Mouse (Mus musculus) intestine, embryonic 15.5 days (tissue): Measurements from ENCODE around the gene Mcoln2. TPM values are rescaled to one million over a fixed set of nuclear protein-coding genes. Genes with fewer than 3 reads are reported as not detected.
A peak's percentile ranks its signal among the peaks of the same experiment; 100 is the strongest.

Experiments used
- ATAC-seq: fragments of 200-750 bp; cut with Nextera tagmentation; 2 replicates; pipeline ENCODE4 v1.8.0; 2017; ENCODE audit warnings: moderate TSS enrichment, moderate library complexity
- H3K27ac ChIP-seq: fragments of 300-500 bp; sonication (generic); 2 replicates; pipeline ENCODE4 v1.5.1; 2015; ENCODE audit warnings: mild to moderate bottlenecking, inconsistent platforms
- H3K27me3 ChIP-seq: fragments of 300-500 bp; sonication (generic); replicated peaks from 2 replicates; pipeline ENCODE4 v1.6.1; 2015; ENCODE audit warnings: inconsistent platforms
- H3K36me3 ChIP-seq: fragments of 300-500 bp; sonication (generic); 2 replicates; pipeline ENCODE4 v1.6.1; 2015; ENCODE audit warnings: inconsistent platforms
- H3K4me1 ChIP-seq: fragments of 300-500 bp; sonication (generic); replicated peaks from 2 replicates; pipeline ENCODE4 v1.6.1; 2015; ENCODE audit warnings: inconsistent platforms
- H3K4me2 ChIP-seq: fragments of 300-500 bp; sonication (generic); replicated peaks from 2 replicates; pipeline ENCODE4 v1.6.1; 2015; ENCODE audit warnings: mild to moderate bottlenecking, inconsistent platforms
- H3K4me3 ChIP-seq: fragments of 300-500 bp; sonication (generic); replicated peaks from 2 replicates; pipeline ENCODE4 v1.5.1; 2015; ENCODE audit warnings: inconsistent platforms
- H3K9ac ChIP-seq: fragments of 300-500 bp; sonication (generic); 2 replicates; pipeline ENCODE4 v1.6.1; 2015; ENCODE audit warnings: inconsistent platforms
- H3K9me3 ChIP-seq: fragments of 300-500 bp; sonication (generic); 2 replicates; pipeline ENCODE4 v1.6.1; 2016; ENCODE audit warnings: inconsistent platforms
- WGBS: fragments of 180-500 bp; shearing (Covaris S2); methylation state at CpG from one replicate; pipeline ENCODE4 v1.1.7; 2015; 5-methylcytosine and 5-hydroxymethylcytosine counted together
- polyA plus RNA-seq: library from polyadenylated mRNA; unstranded; fragments of >200 nt; fragmentation: Nextera tagmentation; extraction: Ambion mirVana; gene quantifications from 2 replicates; pipeline ENCODE4 v1.2.1, GENCODE M21; 2015

Mcoln2 gene
- polyA plus RNA-seq, 1 experiment from 2014 or later: 8.3 TPM

DNA sequence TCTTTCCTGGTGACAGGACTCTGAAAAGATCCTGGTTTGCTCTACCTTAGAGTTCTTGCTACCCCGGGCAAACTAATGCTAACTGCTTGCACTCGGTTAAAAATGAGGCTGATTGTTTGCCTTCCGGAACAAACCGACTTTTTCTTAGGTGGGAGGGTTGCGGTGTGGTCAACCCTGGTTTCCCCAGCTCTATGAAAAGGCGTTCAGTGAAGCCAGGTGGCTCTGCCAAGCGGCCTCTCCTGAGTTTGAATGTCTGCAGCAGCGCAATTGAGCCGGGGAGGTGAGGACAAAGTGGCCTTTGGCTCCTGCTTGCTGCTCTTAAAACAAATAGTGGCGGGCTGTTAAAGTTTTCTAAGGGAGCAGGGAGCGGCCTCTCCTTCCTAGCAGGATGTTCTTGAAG is 927 bp downstream of the Mcoln2 start:
- Histone ChIP-seq H3K4me1 (no peaks in the 10 kb centered on the region; the same call in 1 of the 2 replicates), H3K27ac (peak overlapping the region; percentile 79), H3K9ac (peak overlapping the region; percentile 54), H3K36me3 (no peaks in the 10 kb centered on the region), H3K4me2 (peak overlapping the region; percentile 93), H3K9me3 (no peaks in the 10 kb centered on the region), H3K27me3 (no peaks in the 10 kb centered on the region), H3K4me3 (peak overlapping the region; percentile 48)
- 17% methylated on average over 11 of the region's 11 CpGs for WGBS
- peak; percentile 70 for ATAC-seq

DNA sequence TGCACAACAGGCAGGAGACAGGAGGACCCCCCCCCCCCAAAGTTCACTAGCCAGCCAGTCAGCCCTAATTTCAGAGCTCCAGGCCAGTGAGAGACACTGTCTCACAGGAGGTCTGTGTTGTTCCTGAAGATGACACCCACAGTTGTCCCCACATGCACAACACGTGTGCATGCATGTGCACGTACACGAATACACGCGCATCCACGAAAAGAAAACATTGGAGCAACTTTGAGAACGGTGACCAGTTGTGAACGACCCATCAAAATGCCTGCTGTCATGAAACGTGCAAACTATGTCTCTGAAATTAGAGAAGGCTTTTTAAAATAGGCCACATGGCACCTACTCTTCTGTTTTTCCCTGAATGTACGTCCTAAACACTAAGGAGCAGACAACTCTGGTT is 1.7 kb downstream of the Mcoln2 start:
- 94% methylated on average over 10 of the region's 10 CpGs for WGBS
- Histone ChIP-seq H3K4me2 (peak overlapping the region; percentile 93; the same call in 1 of the 2 replicates), H3K36me3 (no peaks in the 10 kb centered on the region), H3K27ac (no peak overlapping the region), H3K4me1 (peaks cover 5% of the 10 kb centered on the region), H3K9ac (no peak overlapping the region), H3K9me3 (no peaks in the 10 kb centered on the region), H3K4me3 (no peak overlapping the region), H3K27me3 (no peaks in the 10 kb centered on the region)
- no peak for ATAC-seq

DNA sequence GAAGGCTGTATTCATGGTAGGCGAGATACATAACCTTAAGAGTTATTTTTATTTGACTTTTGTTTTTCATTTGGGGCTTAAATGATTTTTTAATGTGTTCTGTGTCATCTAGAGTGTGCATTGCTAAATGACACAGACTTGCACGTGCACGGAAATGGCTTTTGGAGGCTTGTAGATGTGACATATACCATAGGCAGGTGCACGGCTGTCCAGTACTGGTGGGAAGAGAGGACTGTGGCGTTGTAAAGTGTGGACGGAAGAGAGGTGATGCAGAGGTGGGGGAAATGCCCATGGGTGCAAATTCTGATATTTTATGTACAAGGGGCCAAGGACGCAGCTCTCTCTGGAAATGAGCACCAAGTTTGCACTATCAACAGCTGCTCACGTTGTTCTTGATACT is 2.1 kb downstream of the Mcoln2 start:
- no peaks in the 10 kb centered on the region for H3K36me3 ChIP-seq
- H3K9ac ChIP-seq: no peak overlapping the region
- no peak overlapping the region for H3K27ac ChIP-seq
- peaks cover 5% of the 10 kb centered on the region for H3K4me1 ChIP-seq
- WGBS: 86% methylated on average over 8 of the region's 8 CpGs
- no peak overlapping the region for H3K4me3 ChIP-seq
- no peaks in the 10 kb centered on the region for H3K9me3 ChIP-seq
- ATAC-seq: no peak
- H3K4me2 ChIP-seq: no peak overlapping the region
- no peaks in the 10 kb centered on the region for H3K27me3 ChIP-seq

DNA sequence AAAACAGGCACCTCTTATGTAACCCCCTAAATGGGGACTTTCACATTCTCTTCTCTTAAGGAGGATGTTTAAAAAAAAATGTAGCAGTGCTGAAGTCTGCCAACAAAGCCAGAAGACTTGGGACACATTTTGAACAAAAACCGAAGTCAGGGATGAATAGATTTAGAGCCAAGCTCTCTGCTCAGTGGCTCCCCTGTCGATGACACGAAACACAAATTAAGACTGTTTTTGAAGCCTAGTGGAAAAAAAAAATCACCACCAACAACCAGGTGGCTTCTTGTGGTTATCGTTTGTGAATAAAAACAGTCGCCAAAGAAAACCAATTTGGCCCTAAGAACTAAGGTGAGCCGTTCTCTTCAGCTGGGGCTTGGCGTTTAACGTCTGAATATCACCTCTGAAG is 2.7 kb downstream of the Mcoln2 start:
- H3K4me2 ChIP-seq: no peak overlapping the region
- no peak overlapping the region for H3K4me3 ChIP-seq
- peaks cover 5% of the 10 kb centered on the region for H3K4me1 ChIP-seq
- no peak for ATAC-seq
- H3K27me3 ChIP-seq: no peaks in the 10 kb centered on the region
- H3K36me3 ChIP-seq: no peaks in the 10 kb centered on the region
- H3K27ac ChIP-seq: no peak overlapping the region
- H3K9ac ChIP-seq: no peak overlapping the region
- WGBS: 87% methylated on average over 8 of the region's 8 CpGs
- H3K9me3 ChIP-seq: no peaks in the 10 kb centered on the region

DNA sequence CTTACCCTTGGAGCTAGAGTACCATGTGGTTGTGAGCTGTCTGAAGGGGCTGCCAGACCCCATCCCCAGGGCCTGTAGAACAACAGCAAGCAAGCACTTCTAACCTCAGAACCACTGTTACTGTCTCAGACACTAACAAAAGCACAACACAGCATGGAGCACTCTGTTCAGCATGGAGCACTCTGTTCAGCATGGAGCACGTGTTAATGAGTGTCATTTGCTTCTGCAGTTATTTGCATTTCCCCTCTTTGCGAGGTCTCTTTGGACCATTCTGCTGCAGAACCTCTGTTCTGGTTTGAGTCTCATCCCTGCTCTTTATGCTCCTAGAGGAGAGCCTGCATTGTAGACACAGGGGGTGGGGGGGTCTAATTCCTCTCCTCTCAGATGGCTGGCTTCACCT is 3.3 kb downstream of the Mcoln2 start:
- no peak overlapping the region for H3K4me2 ChIP-seq
- H3K27ac ChIP-seq: no peak overlapping the region
- H3K4me1 ChIP-seq: peaks cover 5% of the 10 kb centered on the region
- H3K4me3 ChIP-seq: no peak overlapping the region
- H3K27me3 ChIP-seq: no peaks in the 10 kb centered on the region
- H3K36me3 ChIP-seq: no peaks in the 10 kb centered on the region
- no peak for ATAC-seq
- H3K9me3 ChIP-seq: no peaks in the 10 kb centered on the region
- H3K9ac ChIP-seq: no peak overlapping the region
- 88% methylated on average over 2 of the region's 2 CpGs for WGBS

DNA sequence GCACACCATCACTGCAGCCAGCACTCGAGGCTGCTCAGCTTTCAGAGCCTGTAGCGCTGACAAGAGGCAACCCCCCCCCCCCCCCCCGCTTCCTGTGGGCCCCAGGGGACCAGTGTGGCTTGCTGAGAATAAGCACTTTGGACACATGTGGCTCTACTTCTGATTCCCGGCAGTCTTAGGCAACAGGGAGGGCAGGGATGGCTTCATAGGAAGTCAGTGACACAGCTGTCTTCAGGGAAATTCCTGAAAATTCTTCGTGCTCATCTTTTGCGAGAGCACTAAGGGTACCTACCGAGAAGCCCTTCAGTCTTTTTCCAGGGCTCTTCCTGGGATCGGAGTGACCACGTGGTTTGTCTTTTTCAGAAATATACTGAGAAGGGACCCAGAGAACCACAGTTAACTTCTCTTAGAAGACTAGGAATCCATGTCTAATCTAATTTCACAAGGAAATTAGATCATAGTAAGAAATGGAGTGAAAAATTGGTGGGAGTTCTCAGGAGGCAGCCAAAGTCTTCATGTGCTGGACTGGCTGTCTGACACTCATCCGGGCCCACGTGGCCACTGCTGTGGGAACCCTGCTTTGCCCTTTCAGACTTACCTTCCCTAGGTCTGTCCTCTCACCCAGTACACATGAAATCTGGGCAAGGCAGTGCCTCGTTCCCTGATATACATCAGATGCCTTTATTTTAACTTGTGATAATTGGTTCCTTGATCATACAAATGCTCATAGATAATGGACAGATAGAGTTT is 4.4 kb downstream of the Mcoln2 start:
- no peak for ATAC-seq
- no peak overlapping the region for H3K9ac ChIP-seq

DNA sequence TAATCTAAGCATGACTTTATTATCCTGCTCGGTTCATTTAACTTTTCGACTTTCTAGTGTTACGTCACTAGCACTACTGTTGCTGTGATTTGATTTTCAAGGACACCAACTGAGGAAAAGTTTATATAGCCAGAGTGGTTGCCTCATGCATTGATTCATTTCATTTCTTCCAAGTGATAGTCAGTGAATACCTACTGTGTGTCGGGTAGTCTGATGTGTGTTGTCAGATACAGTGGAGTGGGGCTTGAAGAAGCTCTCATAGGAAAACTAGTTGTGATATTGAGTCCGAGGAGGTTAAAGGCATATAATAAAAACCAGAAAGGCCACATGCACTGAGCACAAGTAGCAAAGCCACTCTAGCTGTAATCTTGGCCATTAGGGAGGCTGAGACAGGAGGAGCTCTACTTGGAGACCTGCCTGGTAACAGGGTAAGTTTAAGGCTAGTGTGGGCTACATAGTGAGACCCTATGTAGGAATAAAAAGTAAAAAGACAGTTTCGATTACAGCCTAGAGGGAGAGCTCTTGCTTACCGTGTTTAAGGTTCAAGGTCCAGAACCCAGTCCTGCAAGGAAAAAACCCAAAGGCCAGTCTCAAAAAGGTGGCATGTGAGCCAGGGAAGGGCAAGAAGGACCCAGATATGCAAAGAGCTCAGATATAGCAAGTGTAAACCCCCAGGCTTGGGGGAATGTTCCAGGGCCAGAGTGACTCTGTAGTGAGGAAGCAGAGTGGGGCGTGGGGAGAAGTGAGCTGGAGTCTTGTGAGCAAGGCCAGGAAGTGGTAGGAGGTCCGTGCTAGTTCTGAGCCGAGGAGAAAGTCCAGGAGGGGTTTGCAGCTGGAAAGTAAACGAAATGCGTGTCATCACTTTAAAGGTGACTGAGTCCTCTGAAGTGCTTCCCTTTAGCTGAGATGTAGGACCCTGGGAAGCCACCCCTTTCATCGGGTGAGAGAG is 6.3 kb downstream of the Mcoln2 start:
- H3K9me3 ChIP-seq: no peaks in the 10 kb centered on the region
- no peaks in the 10 kb centered on the region for H3K36me3 ChIP-seq
- H3K4me2 ChIP-seq: no peak overlapping the region
- peak; percentile 63 for ATAC-seq
- 63% methylated on average over 13 of the region's 13 CpGs for WGBS
- peaks cover 5% of the 10 kb centered on the region; the same call in 1 of the 2 replicates for H3K4me1 ChIP-seq
- H3K9ac ChIP-seq: no peak overlapping the region
- H3K27me3 ChIP-seq: no peaks in the 10 kb centered on the region
- H3K4me3 ChIP-seq: no peak overlapping the region
- H3K27ac ChIP-seq: no peak overlapping the region

More for the DNA sequence above, 4.4 kb downstream of the Mcoln2 start:
- H3K9me3 ChIP-seq: no peaks in the 10 kb centered on the region
- 41% methylated on average over 12 of the region's 12 CpGs for WGBS
- H3K4me3 ChIP-seq: no peak overlapping the region
- no peak overlapping the region for H3K27ac ChIP-seq
- no peaks in the 10 kb centered on the region for H3K36me3 ChIP-seq
- no peaks in the 10 kb centered on the region for H3K27me3 ChIP-seq
- peaks cover 5% of the 10 kb centered on the region for H3K4me1 ChIP-seq
- 0 out of 2 replicates have a peak overlapping the region, but pooled peaks have one; percentile 9 for H3K4me2 ChIP-seq

DNA sequence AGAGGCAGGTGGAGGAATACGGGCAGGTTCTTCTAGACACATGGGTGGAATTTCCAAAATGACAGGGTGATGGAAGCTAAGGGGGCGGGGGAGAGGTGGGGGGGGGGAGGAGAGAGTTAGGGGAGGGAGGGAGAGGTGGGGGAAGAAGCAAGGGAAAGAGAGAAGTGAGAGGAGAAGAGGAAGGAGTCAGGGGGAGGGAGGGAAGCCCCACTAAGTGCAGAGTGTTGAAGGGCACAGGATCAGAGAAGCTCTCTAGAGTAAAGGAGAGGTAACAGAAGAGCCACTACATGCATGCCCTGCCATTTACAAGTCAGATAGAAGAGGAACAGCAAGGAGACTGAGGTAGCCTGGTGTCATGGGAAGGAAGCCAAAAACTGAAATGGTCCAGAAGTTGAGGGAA is 7.2 kb downstream of the Mcoln2 start:
- Histone ChIP-seq H3K4me2 (no peak overlapping the region), H3K27me3 (no peaks in the 10 kb centered on the region), H3K36me3 (no peaks in the 10 kb centered on the region), H3K27ac (no peak overlapping the region), H3K4me1 (peaks cover 5% of the 10 kb centered on the region; the same call in 1 of the 2 replicates), H3K4me3 (no peak overlapping the region), H3K9me3 (no peaks in the 10 kb centered on the region), H3K9ac (no peak overlapping the region)
- ATAC-seq: no peak
- WGBS: 68% methylated on average over 2 of the region's 2 CpGs

DNA sequence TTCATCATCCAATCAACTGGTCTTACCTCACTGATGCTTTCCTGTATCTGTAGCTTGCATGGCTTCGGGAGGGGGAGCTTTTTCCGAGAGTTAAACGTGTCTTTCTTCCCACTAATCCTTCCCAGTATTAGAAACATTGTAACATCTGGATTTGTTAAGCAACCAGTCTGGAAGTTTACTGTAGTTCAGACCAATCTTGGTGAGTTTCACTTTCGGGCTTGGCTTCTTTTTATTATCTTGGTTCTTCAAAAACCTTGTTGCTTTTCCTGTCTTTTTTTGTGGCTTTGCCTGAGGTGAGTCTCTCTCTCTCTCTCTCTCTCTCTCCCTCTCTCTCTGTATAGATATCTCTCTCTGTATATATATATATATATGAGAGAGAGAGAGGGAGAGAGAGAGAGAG is 8.4 kb downstream of the Mcoln2 start:
- 66% methylated on average over 4 of the region's 4 CpGs for WGBS
- Histone ChIP-seq H3K4me2 (no peak overlapping the region), H3K36me3 (no peaks in the 10 kb centered on the region), H3K27ac (no peak overlapping the region), H3K9ac (no peak overlapping the region), H3K27me3 (no peaks in the 10 kb centered on the region), H3K9me3 (no peaks in the 10 kb centered on the region), H3K4me1 (peaks cover 5% of the 10 kb centered on the region; the same call in 1 of the 2 replicates), H3K4me3 (no peak overlapping the region)
- no peak for ATAC-seq

DNA sequence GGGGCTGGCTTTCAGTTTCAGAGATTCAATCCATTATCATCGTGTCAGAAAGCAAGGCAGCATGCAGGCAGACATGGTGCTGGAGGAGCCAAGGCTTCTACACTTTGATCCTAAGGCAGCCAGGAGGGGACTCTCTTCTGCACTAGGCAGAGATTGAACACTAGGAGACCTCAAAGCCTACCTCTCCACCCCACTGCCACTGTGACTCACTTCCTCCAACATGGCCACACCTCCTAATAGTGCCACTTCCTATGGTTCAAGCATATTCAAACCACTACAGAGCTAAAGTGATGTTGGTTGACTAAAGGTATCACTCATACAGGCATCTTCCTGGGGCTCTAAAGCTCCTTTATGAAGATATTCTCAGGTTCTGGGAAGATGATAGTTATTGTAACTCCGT is 9.7 kb downstream of the Mcoln2 start:
- Histone ChIP-seq H3K4me1 (peaks cover 5% of the 10 kb centered on the region; the same call in 1 of the 2 replicates), H3K4me2 (no peak overlapping the region), H3K36me3 (no peaks in the 10 kb centered on the region), H3K9ac (no peak overlapping the region), H3K27me3 (no peaks in the 10 kb centered on the region), H3K27ac (no peak overlapping the region), H3K4me3 (no peak overlapping the region), H3K9me3 (no peaks in the 10 kb centered on the region)
- 90% methylated on average over 2 of the region's 2 CpGs for WGBS
- ATAC-seq: no peak

DNA sequence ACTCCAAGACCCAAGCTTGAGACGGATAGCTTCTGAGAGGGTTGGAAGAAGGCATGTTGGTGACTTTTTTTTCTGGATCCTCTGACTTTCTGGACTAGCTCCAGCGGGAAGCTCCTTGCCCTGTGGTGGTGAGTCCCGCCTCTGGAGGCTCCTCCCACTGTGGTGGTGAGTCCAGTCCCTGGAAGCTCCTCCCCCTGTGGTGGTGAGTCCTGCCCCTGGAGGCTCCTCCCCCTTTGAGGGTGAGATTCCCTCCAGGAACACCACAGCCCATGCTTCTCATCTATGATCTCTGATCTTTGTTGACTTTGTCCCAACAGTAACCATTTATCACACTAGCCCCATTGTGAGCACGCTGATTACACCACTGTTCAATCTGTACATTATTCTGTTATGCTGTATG is 12.6 kb downstream of the Mcoln2 start:
- H3K36me3 ChIP-seq: no peaks in the 10 kb centered on the region
- 76% methylated on average over 4 of the region's 4 CpGs for WGBS

DNA sequence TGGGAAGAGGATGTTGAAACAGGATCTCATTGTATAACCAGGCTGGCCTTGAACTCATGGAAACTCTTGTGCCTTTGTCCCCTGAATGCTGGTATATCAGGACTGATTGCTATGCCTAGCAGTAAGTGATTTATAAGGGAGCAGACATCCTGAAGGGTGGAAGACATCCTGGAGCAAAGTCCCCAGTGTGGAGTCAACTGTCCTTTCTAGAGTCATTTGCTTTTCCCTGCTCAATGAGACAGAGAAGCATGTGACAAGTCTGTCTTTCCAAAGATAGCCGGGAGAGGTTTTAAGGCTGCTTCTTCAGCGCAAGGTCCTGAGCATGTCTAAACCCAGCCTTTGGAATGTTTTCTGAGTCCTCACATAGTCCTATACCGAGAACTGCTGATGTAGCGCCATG is 19.7 kb downstream of the Mcoln2 start:
- ATAC-seq: no peak
- no peaks in the 10 kb centered on the region for H3K27me3 ChIP-seq
- H3K4me1 ChIP-seq: no peaks in the 10 kb centered on the region
- 93% methylated on average over 4 of the region's 4 CpGs for WGBS
- no peaks in the 10 kb centered on the region for H3K36me3 ChIP-seq
- H3K27ac ChIP-seq: no peak overlapping the region
- no peak overlapping the region for H3K4me2 ChIP-seq
- no peak overlapping the region for H3K4me3 ChIP-seq
- no peaks in the 10 kb centered on the region for H3K9me3 ChIP-seq
- no peak overlapping the region for H3K9ac ChIP-seq

More for the DNA sequence above, 12.6 kb downstream of the Mcoln2 start:
- no peaks in the 10 kb centered on the region for H3K27me3 ChIP-seq
- no peak overlapping the region for H3K9ac ChIP-seq
- no peak overlapping the region for H3K4me2 ChIP-seq
- no peaks in the 10 kb centered on the region for H3K9me3 ChIP-seq
- H3K4me1 ChIP-seq: no peaks in the 10 kb centered on the region
- no peak overlapping the region for H3K4me3 ChIP-seq
- peak; percentile 88 for ATAC-seq
- H3K27ac ChIP-seq: no peak overlapping the region
